Mouse (Mus musculus) midbrain, postnatal 0 days (tissue): ENCODE measurements around the gene Psg16. TPM values are rescaled to one million over a fixed set of nuclear protein-coding genes. Genes with fewer than 3 reads are reported as not detected.
A peak's percentile ranks its signal among the peaks of the same experiment; 100 is the strongest.
"Not testable (repeated sequence)": the region's sequence is repeated elsewhere in the genome, so short reads cannot be mapped to it uniquely, and the experiment has no call there.

Experiments used
- ATAC-seq: fragments of 200-750 bp; cut with Nextera tagmentation; 2 replicates; pipeline ENCODE4 v1.8.0; 2017; ENCODE audit warnings: moderate number of reproducible peaks, mild to moderate bottlenecking, moderate TSS enrichment, moderate library complexity; ENCODE audit not compliant: low FRiP score
- DNase-seq: peaks from one replicate; pipeline ENCODE4 v3.0.0-alpha.2; 2015; ENCODE audit warnings: low spot score
- H3K27ac ChIP-seq: fragments of 300-500 bp; sonication (generic); 2 replicates; pipeline ENCODE4 v1.5.1; 2014; ENCODE audit warnings: low read depth, mild to moderate bottlenecking, low read length, mixed read lengths
- H3K27me3 ChIP-seq: fragments of 300-500 bp; sonication (generic); 2 replicates; pipeline ENCODE4 v1.6.1; 2014; ENCODE audit warnings: low read length, control low read depth, mixed read lengths; ENCODE audit not compliant: insufficient read depth
- H3K36me3 ChIP-seq: fragments of 300-500 bp; sonication (generic); 2 replicates; pipeline ENCODE4 v1.6.1; 2014; ENCODE audit warnings: low read length, control low read depth, mixed read lengths; ENCODE audit not compliant: insufficient read depth
- H3K4me1 ChIP-seq: fragments of 300-500 bp; sonication (generic); 2 replicates; pipeline ENCODE4 v1.6.1; 2014; ENCODE audit warnings: mild to moderate bottlenecking, control low read depth, antibody characterized with exemption, low read length, mixed read lengths; ENCODE audit not compliant: insufficient read depth
- H3K4me2 ChIP-seq: fragments of 300-500 bp; sonication (generic); 2 replicates; pipeline ENCODE4 v1.6.1; 2014; ENCODE audit warnings: low read depth, mild to moderate bottlenecking, low read length, mixed read lengths; ENCODE audit not compliant: poor library complexity, severe bottlenecking
- H3K4me3 ChIP-seq: fragments of 300-500 bp; sonication (generic); 2 replicates; pipeline ENCODE4 v1.5.1; 2014; ENCODE audit warnings: low read depth, mild to moderate bottlenecking, low read length, moderate library complexity
- H3K9ac ChIP-seq: fragments of 300-500 bp; sonication (generic); replicated peaks from 2 replicates; pipeline ENCODE4 v1.6.1; 2014; ENCODE audit warnings: mild to moderate bottlenecking, low read length, moderate library complexity, mixed read lengths; ENCODE audit not compliant: poor library complexity, severe bottlenecking
- H3K9me3 ChIP-seq: fragments of 300-500 bp; sonication (generic); 2 replicates; pipeline ENCODE4 v1.6.1; 2016; ENCODE audit warnings: low read length, control low read depth
- CTCF ChIP-seq: IDR thresholded peaks from 2 replicates; pipeline ENCODE4 v1.5.1; 2016; ENCODE audit warnings: antibody characterized with exemption, mild to moderate bottlenecking
- WGBS: fragments of 180-500 bp; shearing (Covaris S2); extraction: QIAGEN DNeasy Blood & Tissue Kit; methylation state at CpG from one replicate; pipeline ENCODE4 v1.1.7; 2014; 5-methylcytosine and 5-hydroxymethylcytosine counted together
- polyA plus RNA-seq: library from polyadenylated mRNA; unstranded; fragments of >200 nt; fragmentation: Nextera tagmentation; extraction: Ambion mirVana; gene quantifications from 2 replicates; pipeline ENCODE4 v1.2.1, GENCODE M21; 2015
- total RNA-seq: library from RNA; depleted of rRNA; stranded (reverse); fragments of >200 nt; gene quantifications from 2 replicates; pipeline ENCODE4 v1.2.3, GENCODE M21; 2014

Gene Psg16
- total and polyA plus RNA-seq, 2 experiments from 2014 or later, result 3.9 to 6.8 TPM

GRCm38 (mm10) chr7:17091280-17091679, 17.4 kb downstream of the Psg16 start:
- 23% methylated on average over 1 of the region's 1 CpGs for WGBS
- Histone ChIP-seq H3K27me3 (no peaks in the 10 kb centered on the region), H3K4me1 (no peaks in the 10 kb centered on the region), H3K9me3 (no peaks in the 10 kb centered on the region), H3K4me2 (no peak overlapping the region), H3K4me3 (no peak overlapping the region), H3K9ac (no peak overlapping the region), H3K27ac (no peak overlapping the region), H3K36me3 (no peaks in the 10 kb centered on the region)
- DNase-seq, result no peak
- no peak for ATAC-seq
- TF ChIP-seq CTCF, result peak; percentile 28

GRCm38 (mm10) chr7:17101631-17102030, 27.8 kb downstream of the Psg16 start:
- H3K27me3 ChIP-seq, H3K9ac ChIP-seq, H3K4me3 ChIP-seq, H3K27ac ChIP-seq, H3K4me2 ChIP-seq, H3K9me3 ChIP-seq, H3K36me3 ChIP-seq, H3K4me1 ChIP-seq, ATAC-seq, DNase-seq: not testable (repeated sequence)
- WGBS, result 86% methylated on average over 13 of the region's 13 CpGs

DNA sequence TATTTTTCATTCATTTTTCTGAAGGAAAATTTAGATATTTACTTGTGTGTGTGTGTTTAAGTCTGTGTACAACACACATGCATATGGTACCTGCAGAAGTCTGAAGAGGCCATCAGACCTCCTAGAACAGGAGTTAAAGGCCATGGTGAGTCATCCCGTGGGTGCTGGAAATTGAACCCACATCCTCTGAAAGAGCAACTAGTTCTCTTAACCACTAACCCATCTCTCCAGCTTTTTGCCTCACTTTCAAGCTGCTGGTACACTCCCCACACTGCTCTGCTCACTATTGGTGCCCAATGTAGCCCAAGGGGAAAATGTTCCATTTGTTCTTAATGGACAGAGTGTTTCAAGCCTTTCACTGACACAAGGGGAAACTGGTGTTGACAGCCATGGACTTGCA, 61.5 kb downstream of the Psg16 start:
- H3K27me3 ChIP-seq, result no peaks in the 10 kb centered on the region
- no peak for ATAC-seq
- H3K4me1 ChIP-seq, result no peaks in the 10 kb centered on the region
- H3K9me3 ChIP-seq, result no peaks in the 10 kb centered on the region
- H3K4me2 ChIP-seq, result no peak overlapping the region
- H3K36me3 ChIP-seq, result no peaks in the 10 kb centered on the region
- no peak for DNase-seq
- TF ChIP-seq CTCF, result no peak
- no peak overlapping the region for H3K27ac ChIP-seq
- H3K4me3 ChIP-seq, result no peak overlapping the region
- whole genome bisulfite sequencing, result 71% methylated on average over 1 of the region's 1 CpGs
- no peak overlapping the region for H3K9ac ChIP-seq

- H3K4me2 ChIP-seq, result no peak within 1 kb of the TSS
- DNase-seq (no peak), ATAC-seq (no peak)
- H3K4me3 ChIP-seq, result no peak within 1 kb of the TSS
- no peaks in the 10 kb centered on the region for H3K36me3 ChIP-seq
- H3K27me3 ChIP-seq, result no peaks in the 10 kb centered on the region
- TF ChIP-seq CTCF, result no peak
- no peak within 1 kb of the TSS for H3K27ac ChIP-seq
- WGBS, result 94% methylated on average over 2 of the region's 2 CpGs
- H3K4me1 ChIP-seq, result no peaks in the 10 kb centered on the region
- peaks cover 24% of the 10 kb centered on the region for H3K9me3 ChIP-seq
- H3K9ac ChIP-seq, result no peak within 1 kb of the TSS
Observed at GRCm38 (mm10) chr7:17149931-17150330, 76.1 kb downstream of the Psg16 start, which contains the start of gene Ceacam3. Gene Ceacam3, plus strand, starts transcription at chr7:17150282.

- peak; percentile 17; the same call in 1 of the 2 replicates for TF ChIP-seq CTCF
- Histone ChIP-seq H3K4me3 (no peak overlapping the region), H3K4me1 (no peaks in the 10 kb centered on the region), H3K4me2 (no peak overlapping the region), H3K9ac (no peak overlapping the region), H3K27me3 (no peaks in the 10 kb centered on the region), H3K9me3 (peaks cover 29% of the 10 kb centered on the region), H3K36me3 (no peaks in the 10 kb centered on the region), H3K27ac (no peak overlapping the region)
- DNase-seq (no peak), ATAC-seq (no peak)
- 39% methylated on average over 2 of the region's 2 CpGs for WGBS
Observed at GRCm38 (mm10) chr7:17155634-17156033, 81.8 kb downstream of the Psg16 start.

- H3K27ac ChIP-seq, result no peak overlapping the region
- H3K27me3 ChIP-seq, result no peaks in the 10 kb centered on the region
- H3K36me3 ChIP-seq, result no peaks in the 10 kb centered on the region
- ATAC-seq, result no peak
- WGBS, result 69% methylated on average over 3 of the region's 3 CpGs
- no peak overlapping the region for H3K4me3 ChIP-seq
- no peak overlapping the region for H3K4me2 ChIP-seq
- TF ChIP-seq CTCF, result no peak
- no peak for DNase-seq
- H3K9ac ChIP-seq, result no peak overlapping the region
- no peaks in the 10 kb centered on the region for H3K4me1 ChIP-seq
- H3K9me3 ChIP-seq, result peaks cover 29% of the 10 kb centered on the region
Observed at GRCm38 (mm10) chr7:17156885-17157677, 83.2 kb downstream of the Psg16 start.
